ENCODE assay signal across 8 mouse cellular contexts in the genomic region with DNA sequence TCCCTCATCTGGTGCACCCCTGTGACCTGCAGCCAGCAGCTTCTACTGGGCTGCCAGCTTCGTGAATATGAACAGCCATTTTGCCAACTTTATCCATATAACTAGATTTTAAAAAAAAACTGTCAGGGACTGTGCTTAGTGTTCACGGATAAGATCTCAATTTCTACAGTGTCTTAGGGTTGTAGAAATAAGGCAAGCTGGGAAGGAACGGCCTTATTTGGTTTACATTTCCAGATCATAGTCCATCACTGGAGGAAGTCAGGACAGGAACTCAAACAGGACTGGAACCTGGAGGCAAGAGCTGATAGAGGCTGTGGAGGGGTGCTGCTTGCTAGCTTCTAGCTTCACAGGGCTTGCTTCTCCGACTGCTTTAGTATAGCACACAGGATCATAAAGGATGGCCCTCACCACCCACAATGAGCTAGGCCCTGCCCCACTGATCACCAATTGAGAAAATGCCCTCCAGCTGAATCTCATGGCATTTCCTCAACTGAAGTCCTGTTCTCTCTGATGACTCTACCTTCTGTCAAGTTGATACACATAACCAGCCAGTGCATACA. TPM values are rescaled to one million over a fixed set of nuclear protein-coding genes. Genes with fewer than 3 reads are reported as not detected.
DNase-seq lines count a peak whose midpoint lies in the region; ATAC-seq and TF ChIP-seq lines count a peak whose summit lies in the region.

No protein-coding gene starts in this region.

- peaks cover 5% of the 10 kb centered on the region for H3K9me3 ChIP-seq in G1E (replicated peaks)
- no peaks in the 10 kb centered on the region for H3K9me3 ChIP-seq in forebrain, embryonic 16.5 days (ENCODE audit: control insufficient read depth, low read length)
- no peaks in the 10 kb centered on the region for H3K9me3 ChIP-seq in midbrain, embryonic 11.5 days (ENCODE audit: control insufficient read depth, low read length)

- H3K4me3 ChIP-seq in G1E (ENCODE audit: low read depth, low read length), result peak overlapping the region; percentile 98
- H3K4me3 ChIP-seq in forebrain, embryonic 16.5 days (replicated peaks; ENCODE audit: low read length), result peak overlapping the region; percentile 95
- peak overlapping the region; percentile 99 for H3K4me3 ChIP-seq in midbrain, embryonic 11.5 days (ENCODE audit: low read depth, low read length)

- peak overlapping the region; percentile 99 for H3K9ac ChIP-seq in forebrain, embryonic 16.5 days (replicated peaks; ENCODE audit: low read depth, low read length)
- H3K9ac ChIP-seq in midbrain, embryonic 11.5 days (ENCODE audit: low read length), result peak overlapping the region; percentile 100

- peak overlapping the region; percentile 82 for H3K4me2 ChIP-seq in forebrain, embryonic 16.5 days (ENCODE audit: low read length)
- H3K4me2 ChIP-seq in midbrain, embryonic 11.5 days, result peak overlapping the region; percentile 70

- ATAC-seq in G1E (ENCODE audit: extremely low read depth, insufficient number of reproducible peaks, low FRiP score, poor library complexity, severe bottlenecking), result no peak
- no peak for ATAC-seq in forebrain, embryonic 16.5 days
- ATAC-seq in midbrain, embryonic 11.5 days (ENCODE audit: low FRiP score), result no peak
- no peak for ATAC-seq in monocyte, adult 5-6 weeks (replicated peaks; ENCODE audit: insufficient number of reproducible peaks, low FRiP score, low TSS enrichment, poor library complexity, severe bottlenecking)

- 36% methylated on average over 4 of the region's 4 CpGs for WGBS in forebrain, embryonic 16.5 days
- 41% methylated on average over 4 of the region's 4 CpGs for WGBS in midbrain, embryonic 11.5 days

- peaks cover 3% of the 10 kb centered on the region; the same call in 1 of the 2 replicates for H3K27me3 ChIP-seq in G1E (ENCODE audit: insufficient read depth, low read length)
- H3K27me3 ChIP-seq in forebrain, embryonic 16.5 days (replicated peaks; ENCODE audit: control insufficient read depth, insufficient read depth, low read length), result no peaks in the 10 kb centered on the region
- no peaks in the 10 kb centered on the region for H3K27me3 ChIP-seq in midbrain, embryonic 11.5 days (ENCODE audit: control insufficient read depth, insufficient read depth, low read length)

- peak overlapping the region; percentile 100 for H3K27ac ChIP-seq in forebrain, embryonic 16.5 days (ENCODE audit: low read length)
- peak overlapping the region; percentile 99 for H3K27ac ChIP-seq in midbrain, embryonic 11.5 days (ENCODE audit: low read depth, low read length)

- TF ChIP-seq CTCF in G1E (IDR thresholded peaks at IDR 0.05; ENCODE audit: low read depth, low read length), result no peak

- H3K4me1 ChIP-seq in G1E (ENCODE audit: insufficient read depth, low read depth, low read length), result peaks cover 27% of the 10 kb centered on the region
- H3K4me1 ChIP-seq in forebrain, embryonic 16.5 days (replicated peaks; ENCODE audit: control insufficient read depth, insufficient read depth, low read length), result peaks cover 19% of the 10 kb centered on the region
- H3K4me1 ChIP-seq in midbrain, embryonic 11.5 days (ENCODE audit: control insufficient read depth, insufficient read depth, low read length), result peaks cover 18% of the 10 kb centered on the region

- H3K36me3 ChIP-seq in G1E (replicated peaks), result peaks cover 18% of the 10 kb centered on the region
- H3K36me3 ChIP-seq in forebrain, embryonic 16.5 days (ENCODE audit: control insufficient read depth, insufficient read depth), result no peaks in the 10 kb centered on the region
- H3K36me3 ChIP-seq in midbrain, embryonic 11.5 days (ENCODE audit: control insufficient read depth, insufficient read depth, low read length), result no peaks in the 10 kb centered on the region

- peak; percentile 24 for DNase-seq in kidney, adult 11 months
- no peak for DNase-seq in kidney, postnatal 36 days
- peak; percentile 45 for DNase-seq in G1E (ENCODE audit: low spot score)
- peak; percentile 89 for DNase-seq in midbrain, embryonic 11.5 days (ENCODE audit: low spot score, missing footprints)
- DNase-seq in adrenal gland, postnatal 14 days, result no peak
- no peak for DNase-seq in cerebellum, postnatal 14 days

RNA-seq across cellular contexts. Expression of gene Hnrnpa0, which starts 1.4 kb away (rescaled TPM):
- total RNA-seq in G1E (2014; fragmentation: Nextera tagmentation) (63.4 and 64.9 TPM in 2 replicates), G1E (2017) (73.3 and 78.5 TPM in 2 replicates)
- polyA plus RNA-seq in G1E (2012), result 550 and 843 TPM in 2 replicates
- polyA plus RNA-seq in forebrain, embryonic 16.5 days (2015; fragmentation: Nextera tagmentation; extraction: Ambion mirVana), result 49.8 and 50.9 TPM in 2 replicates
- 60.0 and 63.3 TPM in 2 replicates for polyA plus RNA-seq in midbrain, embryonic 11.5 days (2014; fragmentation: Nextera tagmentation; extraction: Ambion mirVana)
- total RNA-seq in adrenal gland, postnatal 14 days (2021), result 121 and 133 TPM in 2 replicates
- total RNA-seq in monocyte, adult 5-6 weeks (2017), result 47.3 to 65.4 TPM (median 52.6 TPM) in 3 replicates

RNA-seq across cellular contexts. Expression of gene Klhl3, which starts 16.4 kb away (rescaled TPM):
- not detected in 2 replicates for total RNA-seq in G1E (2014; fragmentation: Nextera tagmentation)
- total RNA-seq in G1E (2017), result 0.05 and 0.06 TPM in 2 replicates
- polyA plus RNA-seq in G1E (2012), result not detected in 2 replicates
- polyA plus RNA-seq in forebrain, embryonic 16.5 days (2015; fragmentation: Nextera tagmentation; extraction: Ambion mirVana), result 8.9 and 11.8 TPM in 2 replicates
- polyA plus RNA-seq in midbrain, embryonic 11.5 days (2014; fragmentation: Nextera tagmentation; extraction: Ambion mirVana), result 2.6 and 3.2 TPM in 2 replicates
- total RNA-seq in adrenal gland, postnatal 14 days (2021), result 2.4 and 3.1 TPM in 2 replicates
- 0.19 to 0.29 TPM in 2 of 3 replicates, not detected in the other for total RNA-seq in monocyte, adult 5-6 weeks (2017)

RNA-seq across cellular contexts. Expression of gene Idnk, which starts 27.7 kb away (rescaled TPM):
- total RNA-seq in G1E (2014; fragmentation: Nextera tagmentation) (63.2 and 66.5 TPM in 2 replicates), G1E (2017) (46.4 and 46.7 TPM in 2 replicates)
- polyA plus RNA-seq in G1E (2012), result 14.8 and 16.2 TPM in 2 replicates
- 59.0 and 60.0 TPM in 2 replicates for polyA plus RNA-seq in forebrain, embryonic 16.5 days (2015; fragmentation: Nextera tagmentation; extraction: Ambion mirVana)
- 59.1 and 63.1 TPM in 2 replicates for polyA plus RNA-seq in midbrain, embryonic 11.5 days (2014; fragmentation: Nextera tagmentation; extraction: Ambion mirVana)
- total RNA-seq in adrenal gland, postnatal 14 days (2021), result 45.4 and 48.0 TPM in 2 replicates
- total RNA-seq in monocyte, adult 5-6 weeks (2017), result 42.7 to 88.2 TPM (median 44.6 TPM) in 3 replicates

Comparison
In these comparisons a context has a peak if more than half of its experiments do, and no peak if none do; other contexts are left out.
1. DNase-seq: peak in kidney, adult 11 months (single experiment), G1E (single experiment) and midbrain, embryonic 11.5 days (single experiment); none in kidney, postnatal 36 days (0 of 2), adrenal gland, postnatal 14 days (single experiment) and cerebellum, postnatal 14 days (0 of 2).
2. Peak in every context shown above with its lines, with median percentiles within 50 percentile points of each other: H3K4me3 ChIP-seq.